Mouse (Mus musculus) neural tube, embryonic 10.5 days (tissue): ENCODE measurements around the gene Unc80.

Experiments used
- DNase-seq: peaks from one replicate; pipeline ENCODE4 v3.0.0-alpha.2; 2017; ENCODE audit warnings: low spot score; ENCODE audit errors: extremely low spot score

The Unc80 gene

DNA sequence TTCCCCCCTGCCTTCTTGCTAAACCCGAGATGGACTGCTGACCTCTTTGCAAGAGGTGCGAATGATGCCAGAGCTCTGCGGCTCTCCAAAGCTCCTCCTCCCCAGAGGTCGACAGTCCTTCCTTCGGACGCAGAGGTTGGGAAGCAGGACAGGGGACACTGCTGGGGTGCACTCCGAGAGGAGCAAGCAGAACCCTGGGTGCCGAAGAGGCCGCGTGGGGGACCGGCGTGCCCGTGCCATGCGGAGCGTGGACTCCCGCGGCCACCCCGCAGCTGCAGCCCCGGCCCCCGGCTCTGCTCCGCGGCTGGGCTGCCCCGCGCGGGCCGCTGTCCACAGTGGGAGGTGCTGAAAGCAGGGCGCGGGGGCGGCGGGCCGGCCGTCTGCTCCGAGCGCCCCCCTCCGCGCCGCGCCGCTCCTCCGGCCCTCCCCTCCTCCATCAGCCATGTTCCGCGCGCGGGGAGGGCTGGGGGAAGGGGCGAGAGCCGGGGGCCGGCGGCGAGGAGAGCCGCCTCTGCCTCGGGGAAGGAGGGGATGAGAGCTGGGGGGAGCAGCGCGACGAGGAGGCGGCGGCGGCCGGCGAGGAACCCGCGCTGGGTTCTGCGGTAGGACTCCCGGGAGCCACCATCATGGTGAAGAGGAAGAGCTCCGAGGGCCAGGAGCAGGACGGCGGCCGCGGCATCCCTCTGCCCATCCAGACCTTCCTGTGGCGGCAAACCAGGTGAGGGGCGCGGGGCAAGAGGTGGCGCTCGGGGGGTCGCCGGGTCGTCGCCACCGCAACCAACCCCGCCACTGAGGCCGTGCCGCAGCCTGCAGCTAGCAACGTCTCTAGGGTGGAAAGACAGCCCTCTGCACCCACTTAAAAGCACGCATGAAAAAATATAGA lies at the start of gene Unc80:
Gene Unc80, plus strand, starts transcription at position 547 of the 883 bp plus-strand sequence.
- DNase-seq, result peak; percentile 77

DNA sequence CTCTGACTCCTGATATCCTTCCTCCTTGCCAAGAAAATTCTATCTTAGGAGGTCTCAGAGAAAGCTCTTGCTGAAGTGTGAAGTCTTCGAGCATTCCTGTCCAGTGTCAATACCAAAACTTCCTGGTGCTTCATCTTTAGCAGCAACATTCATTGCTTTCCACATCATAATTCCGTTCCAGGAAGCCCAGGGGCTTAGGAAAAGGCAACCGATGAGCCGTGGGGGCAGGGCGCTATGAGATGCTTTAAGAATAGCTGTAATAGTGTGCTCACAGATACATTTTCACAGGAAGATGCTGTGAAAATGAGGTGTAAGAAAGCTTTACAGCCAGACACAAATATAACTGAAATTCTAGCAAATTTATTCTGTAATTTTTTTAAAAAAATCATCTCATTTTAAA lies 42.1 kb upstream of the Unc80 start:
- DNase-seq, result no peak

DNA sequence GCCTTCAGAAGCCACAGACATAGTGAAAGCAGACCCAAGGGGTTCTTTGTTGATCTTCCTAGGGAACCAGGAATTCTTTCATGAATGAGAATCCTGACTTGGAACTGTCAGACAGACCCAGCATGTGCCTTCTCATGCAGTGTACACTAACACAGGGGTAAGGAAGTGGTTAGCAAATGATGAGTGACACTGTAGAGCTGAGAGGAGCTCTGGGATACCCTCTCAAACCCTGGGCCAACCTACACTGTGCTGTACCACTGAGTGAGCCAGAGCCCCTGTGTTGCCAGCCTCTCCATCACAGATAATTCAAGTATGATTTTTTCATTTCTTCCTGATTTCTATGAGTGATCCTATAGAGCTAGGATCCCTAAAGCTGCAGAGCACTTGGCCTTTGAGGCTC lies 37.2 kb upstream of the Unc80 start:
- DNase-seq, result no peak

DNA sequence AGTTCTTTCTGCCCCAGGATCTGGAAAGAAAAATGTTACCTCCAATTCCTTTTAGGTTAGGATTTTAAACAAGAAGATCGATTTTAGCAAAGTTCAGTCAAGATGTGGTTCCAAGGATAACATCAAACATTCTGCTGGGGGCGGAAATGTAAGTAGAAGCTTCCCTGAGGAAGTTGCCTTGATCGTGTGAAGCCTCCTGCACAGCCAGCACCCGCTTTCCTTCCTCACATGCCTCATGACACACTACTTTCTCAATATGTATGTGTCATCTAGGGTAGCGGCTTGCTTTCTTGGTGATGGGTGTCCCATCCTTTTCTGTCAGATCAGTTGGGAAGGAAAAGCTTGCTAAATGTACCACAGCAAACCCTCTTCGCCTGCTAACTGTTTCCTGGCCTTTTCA lies 36.7 kb upstream of the Unc80 start:
- no peak for DNase-seq

DNA sequence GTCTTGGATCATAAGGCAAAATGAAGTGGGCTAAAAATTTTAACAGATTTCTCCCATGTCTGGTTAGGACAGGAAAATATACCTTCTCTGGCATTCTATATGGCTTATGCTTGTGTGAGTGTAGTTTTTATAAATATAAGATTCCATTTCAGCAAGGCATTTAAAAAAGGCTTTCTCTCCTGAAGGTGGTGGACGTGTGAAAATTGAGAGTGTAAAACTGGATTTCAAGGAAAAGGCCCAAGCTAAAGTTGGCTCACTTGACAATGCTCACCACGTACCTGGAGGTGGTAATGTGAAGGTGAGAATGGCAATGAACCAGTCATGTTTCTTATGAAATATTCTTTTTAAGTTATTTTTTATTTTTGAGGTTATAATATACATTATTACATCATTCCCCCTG lies 30.1 kb upstream of the Unc80 start:
- DNase-seq, result no peak

DNA sequence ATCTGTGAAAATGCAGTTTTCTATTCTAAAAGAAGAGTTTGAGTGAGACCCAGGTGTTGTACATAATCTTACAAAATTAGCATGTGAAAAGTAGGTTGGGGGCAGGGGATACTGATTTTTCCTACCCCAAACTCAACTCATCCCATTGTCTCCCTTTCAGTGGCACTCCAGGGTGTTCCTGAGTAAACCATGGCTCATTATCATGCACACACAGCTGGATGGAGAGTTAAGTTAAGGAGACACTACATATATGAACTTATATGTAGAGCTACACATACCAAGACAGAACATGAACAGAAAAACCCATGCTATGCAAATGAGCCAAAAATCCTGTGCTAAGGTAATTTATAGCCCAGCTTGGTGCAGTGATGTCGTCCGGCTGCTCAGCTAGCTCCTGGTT lies 25.2 kb upstream of the Unc80 start:
- DNase-seq, result no peak

DNA sequence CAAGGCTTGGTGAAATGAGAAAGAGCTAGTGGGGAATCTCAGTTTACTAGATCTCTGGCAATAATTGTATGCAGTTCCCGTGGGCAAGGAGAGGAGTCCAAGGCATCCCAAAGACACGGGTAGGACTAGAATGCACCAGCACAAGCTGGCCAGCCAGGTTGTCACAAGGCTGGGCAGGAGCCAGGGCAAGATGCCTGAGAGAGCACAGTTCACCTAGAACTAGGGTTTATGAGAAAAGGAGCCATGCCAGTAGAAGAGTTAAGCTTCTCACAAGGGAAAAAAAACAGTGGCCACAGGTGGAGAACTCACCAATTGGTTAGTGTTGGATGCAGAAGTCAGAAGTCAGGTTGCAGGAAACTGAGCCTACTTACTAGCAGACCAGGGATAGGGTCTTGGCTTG lies 18.7 kb upstream of the Unc80 start:
- DNase-seq, result no peak

DNA sequence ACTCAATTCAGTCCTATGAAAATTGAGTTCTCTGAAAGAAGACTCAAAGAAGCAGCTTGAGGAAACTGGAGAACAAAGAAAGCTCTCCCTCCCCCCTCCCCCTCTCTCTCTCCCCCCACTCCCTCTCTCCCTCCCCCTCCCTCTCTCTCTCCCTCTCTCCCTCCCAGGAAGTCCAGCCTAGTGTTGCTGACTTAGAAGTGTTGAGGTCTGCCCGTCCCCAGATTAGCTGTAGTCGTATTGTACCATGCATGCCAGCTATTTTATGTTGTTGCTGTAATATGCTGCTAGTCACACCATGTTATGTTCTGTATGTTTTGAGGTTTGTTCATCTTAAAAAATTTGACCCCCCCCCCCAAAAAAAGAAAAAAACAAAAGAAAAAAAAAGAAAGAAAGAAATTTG lies 11.6 kb upstream of the Unc80 start:
- DNase-seq, result no peak

DNA sequence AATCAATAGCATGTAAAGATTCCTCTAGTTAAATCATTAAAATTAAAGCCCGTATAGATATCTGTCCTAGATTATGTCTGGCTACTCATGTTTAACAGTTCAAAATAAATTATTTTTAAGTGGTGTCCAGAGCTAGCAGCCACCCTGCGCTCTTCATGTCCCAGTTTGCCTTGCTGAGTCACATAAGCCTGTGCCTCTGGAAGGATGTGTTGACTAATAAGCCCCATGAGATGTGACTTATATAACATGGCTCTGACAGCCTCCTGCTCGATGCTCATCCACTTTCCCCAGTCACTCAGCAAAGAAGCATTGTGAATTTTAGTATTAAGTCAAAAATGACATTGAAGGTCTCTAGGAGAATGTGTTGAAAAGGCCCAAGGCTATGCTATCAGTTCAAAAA lies 10.4 kb upstream of the Unc80 start:
- no peak for DNase-seq

DNA sequence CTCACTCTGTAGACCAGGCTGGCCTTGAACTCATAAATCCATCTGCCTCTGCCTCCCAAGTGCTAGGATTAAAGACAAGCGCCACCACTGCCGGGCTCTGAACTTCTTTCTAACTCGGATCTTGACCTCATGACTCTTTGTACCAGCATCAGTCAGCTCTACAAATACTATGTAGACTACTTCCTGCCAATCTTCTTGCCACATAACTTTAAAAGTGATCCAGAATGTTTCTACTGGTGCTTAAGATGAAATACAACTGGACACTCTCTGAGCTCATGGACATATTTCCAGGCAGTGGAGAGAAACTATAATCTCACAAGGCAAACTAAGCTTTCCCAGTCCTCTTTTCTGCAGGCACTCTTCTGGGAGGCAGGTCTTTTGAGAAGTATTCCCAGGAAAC lies 8.8 kb upstream of the Unc80 start:
- DNase-seq, result no peak

DNA sequence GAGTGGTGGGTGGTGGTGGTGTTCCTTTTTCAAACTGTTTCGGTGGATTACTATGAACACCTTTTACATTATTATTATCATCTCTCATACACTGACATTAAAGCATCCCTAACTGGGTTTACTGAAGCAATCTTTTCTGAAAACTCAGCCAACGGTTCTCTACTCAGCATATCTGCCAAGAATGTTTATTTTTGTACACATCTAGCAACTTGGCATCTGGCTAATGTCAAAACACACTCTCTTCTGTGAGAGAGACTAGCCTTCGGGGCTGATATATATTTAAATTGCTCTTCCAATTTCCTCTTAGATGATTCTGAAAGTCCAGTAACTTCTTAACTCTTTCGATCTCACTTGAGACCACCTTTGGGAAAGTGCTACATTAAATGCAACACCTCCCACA lies 7.3 kb upstream of the Unc80 start:
- no peak for DNase-seq

DNA sequence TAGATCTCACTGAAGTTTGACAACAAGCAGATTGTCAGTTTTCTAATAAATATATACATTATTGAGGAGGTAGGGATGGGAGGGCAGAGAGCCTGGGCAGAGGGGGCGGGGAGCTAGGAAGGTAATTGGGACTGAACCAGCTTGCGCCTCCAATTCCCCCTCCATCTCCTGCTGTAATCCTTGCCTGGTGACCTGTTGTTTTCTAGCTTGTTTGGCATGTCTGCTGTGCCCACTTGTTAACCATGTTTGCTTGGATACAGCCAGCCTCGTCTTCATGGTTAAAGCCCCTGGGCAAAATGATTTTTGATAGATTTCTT lies 495 bp downstream of the Unc80 start:
- DNase-seq, result no peak

DNA sequence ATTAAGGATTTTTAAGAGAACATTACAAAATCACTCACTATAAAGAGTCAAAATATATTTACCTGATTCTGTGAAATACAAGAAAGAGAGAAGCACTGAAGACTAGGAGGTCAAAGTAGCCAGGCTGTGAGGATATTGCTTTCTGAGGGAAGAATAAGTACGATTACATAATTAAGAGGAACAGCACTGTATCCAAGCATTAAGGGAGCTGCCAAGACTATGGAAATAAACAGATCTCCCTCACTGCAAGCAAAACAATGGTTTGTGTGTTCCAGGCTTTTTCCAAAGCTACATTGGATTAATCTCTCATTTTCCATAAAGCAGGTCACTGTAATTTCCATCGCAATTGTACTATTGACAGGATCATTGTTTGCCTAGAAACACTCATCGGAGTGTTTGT lies 14.6 kb downstream of the Unc80 start:
- DNase-seq, result no peak

DNA sequence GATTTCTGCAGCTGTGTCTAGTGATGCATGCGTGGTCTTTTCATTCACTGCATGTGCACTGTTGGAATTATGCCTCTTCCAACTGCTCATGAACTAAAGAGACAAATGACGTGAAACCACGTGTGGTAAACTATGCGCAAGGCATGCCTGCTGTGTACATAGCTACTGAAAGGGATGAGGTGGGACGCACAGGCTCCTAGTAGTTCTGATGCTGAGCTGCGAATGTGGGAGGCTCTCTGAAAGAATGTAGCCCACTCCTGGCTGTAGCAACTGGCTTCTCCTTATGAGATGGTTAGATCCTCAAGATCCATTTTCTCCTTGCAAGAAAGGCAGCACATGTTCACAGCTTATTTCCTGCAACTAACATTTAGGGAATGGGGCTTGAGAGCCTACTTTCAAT lies 24.9 kb downstream of the Unc80 start:
- no peak for DNase-seq

DNA sequence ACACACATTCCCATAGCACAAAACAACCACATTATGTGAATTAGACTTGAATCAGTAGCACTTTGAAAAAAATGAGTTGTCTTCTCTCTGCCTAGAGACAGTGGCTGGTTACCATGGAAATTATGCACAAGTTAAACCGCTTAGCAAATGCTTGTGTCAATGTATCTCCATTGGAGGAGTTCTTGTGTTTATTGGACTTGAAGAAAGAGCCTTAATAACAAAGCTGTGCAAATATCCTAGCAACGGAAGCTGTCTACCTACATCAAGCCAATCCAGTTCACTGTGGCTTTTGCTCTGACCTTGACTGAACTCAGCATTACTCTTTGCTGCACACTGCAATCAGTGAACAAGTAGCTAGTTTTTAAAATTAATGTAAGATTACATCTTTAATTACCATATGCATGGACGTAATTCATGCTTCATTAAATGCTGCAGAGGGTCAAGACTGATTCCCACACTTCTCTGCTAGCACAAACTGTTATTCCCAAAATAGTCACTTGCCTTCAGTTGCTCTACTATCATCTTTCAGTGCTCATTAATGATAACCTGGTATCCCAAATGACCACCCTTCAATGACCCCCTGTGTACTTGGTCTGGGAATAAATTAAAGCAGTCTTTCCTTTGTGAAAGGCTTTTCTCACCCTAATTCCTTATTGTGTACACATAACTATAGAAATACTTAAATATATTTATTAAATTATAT lies 27.3 kb downstream of the Unc80 start:
- no peak for DNase-seq

DNA sequence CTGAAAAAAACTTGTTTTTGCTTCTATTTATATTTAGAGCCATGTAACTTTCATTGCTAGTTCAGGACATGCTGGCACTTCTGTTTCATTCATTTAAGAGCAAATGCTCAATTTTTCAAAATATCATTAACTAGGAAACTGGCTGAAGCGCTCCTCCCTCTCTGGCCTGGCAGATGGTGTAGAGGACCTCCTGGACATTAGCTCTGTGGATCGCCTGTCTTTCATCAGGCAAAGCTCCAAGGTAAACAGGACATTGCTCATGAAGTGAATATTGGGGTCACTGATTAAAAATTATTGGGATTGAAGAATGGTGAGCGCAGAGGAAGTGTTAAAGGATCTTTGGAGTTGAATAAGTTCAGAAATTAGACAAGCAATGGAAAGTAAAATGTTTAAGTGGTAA lies 82.6 kb downstream of the Unc80 start:
- DNase-seq, result no peak

DNA sequence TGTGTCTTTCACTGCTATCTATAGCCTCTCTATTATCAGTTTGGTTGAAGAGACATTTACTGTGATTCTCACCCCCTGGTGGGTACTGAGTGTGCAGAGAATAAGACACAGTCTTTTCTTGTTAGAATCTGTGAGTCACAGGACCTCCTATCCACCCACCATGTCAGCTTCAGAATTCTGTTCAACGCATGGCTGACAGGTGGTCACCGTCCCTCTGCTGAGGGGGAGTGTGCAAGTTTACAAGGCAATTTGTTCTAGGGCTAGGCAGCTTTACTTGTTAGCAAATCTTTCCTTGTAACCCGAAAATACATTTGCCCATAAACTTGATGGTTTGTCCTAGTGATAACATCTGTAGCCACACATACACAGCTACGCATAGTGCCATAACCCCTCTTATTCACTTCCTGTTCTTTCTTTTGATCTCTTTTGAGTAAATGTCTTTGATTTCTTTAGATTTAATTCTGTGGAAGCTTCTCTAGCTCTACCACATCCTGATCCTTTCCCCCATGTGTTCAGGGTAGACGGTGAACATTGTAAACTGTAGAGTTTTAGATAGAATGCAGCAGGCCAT lies 84.3 kb downstream of the Unc80 start:
- no peak for DNase-seq

DNA sequence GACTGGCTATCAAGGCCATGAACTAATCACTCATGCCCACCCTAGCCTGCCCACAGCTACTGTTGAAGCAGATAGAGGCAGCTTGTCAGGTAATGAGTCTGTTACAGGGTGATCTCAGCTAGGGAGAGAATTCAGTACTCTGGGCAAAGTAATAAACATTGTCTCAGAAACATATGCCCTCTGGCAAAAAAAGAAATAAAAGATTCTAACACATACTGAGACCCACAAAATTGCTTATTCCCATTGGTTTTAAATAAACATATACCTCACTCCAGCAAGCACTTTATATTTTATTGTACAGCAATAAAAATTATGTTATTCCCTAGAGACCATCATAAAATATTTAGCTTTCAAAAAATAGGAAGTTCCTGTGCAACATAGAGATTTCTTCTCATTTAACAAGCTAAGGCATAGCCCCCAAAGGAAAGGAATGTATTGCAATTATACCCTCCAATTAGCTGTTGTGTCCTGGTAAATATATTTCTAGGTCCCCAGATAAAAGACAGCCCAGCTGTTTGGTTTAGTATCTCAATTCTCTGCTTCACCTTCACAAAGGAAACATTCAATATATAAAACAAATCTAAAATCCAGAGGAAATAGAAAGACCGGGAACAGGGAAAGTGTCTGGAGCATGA lies 93.6 kb downstream of the Unc80 start:
- DNase-seq, result no peak

DNA sequence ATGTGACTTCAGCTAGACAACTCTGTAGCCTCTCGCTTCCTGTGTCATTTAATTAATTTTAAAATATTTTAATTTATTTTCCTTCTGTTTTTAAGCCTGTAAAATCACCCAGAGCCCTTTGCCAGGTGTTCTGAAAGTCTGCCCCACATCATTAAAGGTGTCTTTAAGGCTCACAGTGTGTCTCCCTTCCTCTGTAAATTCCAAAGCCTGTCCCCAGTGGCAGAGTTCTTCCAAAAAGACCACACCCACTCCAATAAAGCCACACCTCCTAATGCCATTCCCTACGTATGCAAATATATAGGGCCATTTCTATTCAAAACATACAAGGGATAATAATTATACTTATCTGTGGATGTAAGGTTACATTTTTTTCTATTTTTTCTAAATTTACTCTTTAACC lies 94.2 kb downstream of the Unc80 start:
- DNase-seq, result no peak

DNA sequence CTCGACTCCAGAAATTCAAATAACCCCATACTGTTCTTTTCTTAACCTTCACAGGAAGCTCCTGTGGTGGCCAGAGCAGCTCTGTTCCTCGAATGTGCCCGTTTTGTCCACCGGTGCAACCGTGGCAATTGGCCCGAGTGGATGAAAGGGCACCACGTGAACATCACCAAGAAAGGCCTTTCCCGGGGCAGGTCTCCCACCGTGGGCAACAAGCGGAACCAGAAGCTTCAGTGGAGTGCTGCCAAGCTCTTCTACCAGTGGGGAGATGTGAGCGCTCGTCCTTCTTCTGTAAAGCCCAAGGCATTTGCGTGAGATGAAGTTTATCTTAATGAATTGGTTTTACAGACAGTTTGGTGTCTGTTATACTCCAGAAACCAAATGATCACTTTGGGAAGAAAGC lies 101.6 kb downstream of the Unc80 start:
- no peak for DNase-seq

DNA sequence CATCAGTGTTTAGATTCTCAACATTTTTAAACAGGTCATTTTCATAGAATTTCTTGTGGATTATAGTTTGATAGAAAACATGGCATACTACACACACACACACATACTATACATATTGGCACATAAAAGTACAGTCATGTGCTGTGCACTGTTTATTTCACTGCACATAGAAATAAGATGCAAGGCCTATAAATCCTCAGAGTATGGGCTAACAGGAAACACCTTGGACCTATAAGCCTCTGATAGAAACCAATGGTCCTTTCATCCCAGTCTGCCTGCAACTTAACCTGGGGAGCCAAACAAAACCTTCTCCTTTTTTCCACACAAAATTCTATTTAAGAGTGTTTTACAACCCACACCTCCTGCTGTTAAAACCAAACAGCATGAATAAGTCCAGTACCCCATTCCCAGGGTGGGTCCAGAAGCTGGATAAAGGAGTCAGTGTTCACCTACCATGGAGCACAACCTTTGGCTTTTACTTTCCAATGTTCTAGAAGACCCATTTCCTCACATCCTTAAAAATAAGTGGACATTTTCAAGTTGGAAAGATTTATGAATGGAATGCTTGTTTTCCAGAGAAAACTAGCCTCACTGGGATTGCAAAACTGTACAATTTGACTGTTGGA lies 129.1 kb downstream of the Unc80 start:
- DNase-seq, result no peak

DNA sequence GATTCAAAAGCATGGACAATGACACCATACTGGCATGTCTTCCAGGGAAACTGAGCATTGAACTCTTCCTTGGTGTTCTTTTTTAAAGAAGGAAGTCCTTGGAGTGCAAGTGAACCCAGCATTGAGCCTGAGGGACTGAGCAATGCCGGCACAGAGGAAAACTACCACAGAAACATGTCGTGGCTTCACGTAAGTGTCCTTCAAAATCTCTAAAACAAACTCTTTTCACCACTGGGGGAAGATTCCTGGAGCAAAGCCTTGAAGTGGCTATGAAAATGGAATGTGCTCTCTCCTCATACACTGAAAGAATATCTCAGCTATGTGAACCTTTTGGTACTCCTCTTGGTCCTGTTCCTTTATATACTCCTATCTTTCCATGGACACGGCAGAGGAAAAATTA lies 140.1 kb downstream of the Unc80 start:
- DNase-seq, result no peak
